Mouse (Mus musculus) CH12F3 (cell line): ENCODE results near the gene Tjap1.

Experiments used
- in situ Hi-C: fragments of 300-500 bp; cut with MboI; formaldehyde crosslinking; loops from 2 replicates; pipeline ENCODE4 v1.14.3; 2020; ENCODE audit warnings: low sequenced_read_pairs

Tjap1 gene

GRCm38 (mm10) chr17:46282483-46283123 is at the start of gene Tjap1:
Gene Tjap1 (minus strand): TSS chr17:46283026.
- in situ Hi-C loops, result no loop called here

DNA sequence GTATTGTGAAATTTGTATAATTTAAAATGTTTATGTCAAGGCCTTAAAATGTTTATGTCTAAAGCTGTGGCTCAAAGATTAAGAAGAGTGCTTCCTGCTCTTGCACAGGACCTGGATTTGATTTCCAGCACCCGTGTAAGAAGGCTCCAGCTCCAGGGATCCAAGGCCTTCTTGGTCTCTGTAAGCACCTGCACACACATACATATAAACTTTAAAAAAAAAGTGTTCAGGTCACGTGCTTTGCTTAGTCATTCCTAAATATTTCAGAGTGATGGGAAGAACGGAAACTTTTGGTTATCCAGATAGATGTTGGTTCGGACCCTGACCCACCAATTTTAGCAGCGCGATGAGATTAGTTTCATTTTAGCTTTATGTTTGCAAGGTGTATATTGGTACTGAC is 45.9 kb upstream of the Tjap1 start:
- in situ Hi-C loops, result no loop called here

GRCm38 (mm10) chr17:46327906-46328534 is 45.2 kb upstream of the Tjap1 start, which contains the start of gene Abcc10:
Gene Abcc10 (minus strand): TSS chr17:46328352.
- in situ Hi-C loops, result no loop called here

GRCm38 (mm10) chr17:46327413-46327905 is 44.6 kb upstream of the Tjap1 start:
- in situ Hi-C loops, result no loop called here

DNA sequence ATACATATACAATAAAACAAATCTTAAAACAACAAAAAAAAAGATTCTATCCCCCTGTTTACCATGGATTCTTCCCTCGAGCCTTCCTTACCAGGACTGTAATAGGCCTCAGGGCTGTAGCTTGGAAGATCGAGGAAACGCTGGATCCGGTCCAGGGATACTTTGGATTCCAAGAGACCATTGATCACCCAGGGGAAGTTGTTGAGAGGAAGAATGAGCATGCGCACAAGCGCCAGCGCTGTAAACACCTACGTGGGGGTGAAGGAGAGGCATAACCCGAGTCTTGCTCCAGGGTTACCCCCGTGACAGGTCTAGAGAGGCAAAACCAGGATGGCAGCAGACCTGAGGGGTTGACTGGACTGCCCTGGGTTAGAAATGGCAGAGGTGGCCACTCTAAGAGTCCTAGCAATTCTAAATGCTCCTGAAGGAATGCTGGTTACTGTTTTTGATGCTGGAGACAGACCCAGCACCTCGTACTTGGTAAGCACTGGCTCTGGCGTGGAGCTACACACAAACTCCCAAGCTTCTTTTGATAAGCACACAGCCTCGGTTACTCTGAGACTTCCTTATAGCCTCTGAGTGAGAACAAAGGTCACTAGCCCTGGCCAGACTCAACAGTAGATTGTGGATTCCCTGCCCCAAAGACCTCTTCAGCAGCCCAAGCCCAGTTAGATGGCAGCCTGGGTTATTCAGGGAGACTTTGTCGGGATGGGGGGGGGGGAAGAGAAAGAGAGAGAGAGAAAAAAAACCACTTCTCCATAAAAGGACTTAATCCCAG is 39.4 kb upstream of the Tjap1 start:
- in situ Hi-C loops, result no loop called here

DNA sequence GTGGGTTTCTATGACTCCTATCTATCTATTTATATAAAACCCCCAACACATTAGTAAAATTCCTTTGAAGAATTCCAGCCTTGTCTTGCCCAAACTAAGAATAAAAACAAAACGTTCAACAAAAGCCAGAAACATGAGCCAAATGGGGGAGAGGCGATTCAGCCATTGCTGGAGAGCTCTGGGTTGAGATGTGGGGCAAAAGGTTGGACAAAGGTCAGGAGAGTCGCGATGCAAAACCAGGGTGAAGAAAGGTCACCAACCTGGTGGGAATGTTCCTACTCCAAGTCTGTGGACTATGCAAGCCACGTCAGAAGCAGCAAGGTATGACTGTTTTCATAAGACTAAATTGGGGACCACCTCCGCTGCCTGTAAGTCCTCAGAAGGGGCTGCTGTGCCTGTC is 37.7 kb upstream of the Tjap1 start:
- in situ Hi-C loops, result no loop called here

GRCm38 (mm10) chr17:46315813-46316212 is 33.0 kb upstream of the Tjap1 start:
- in situ Hi-C loops, result no loop called here

GRCm38 (mm10) chr17:46313135-46313715 is 30.4 kb upstream of the Tjap1 start:
- in situ Hi-C loops, result no loop called here

GRCm38 (mm10) chr17:46310515-46310914 is 27.7 kb upstream of the Tjap1 start:
- in situ Hi-C loops, result no loop called here

DNA sequence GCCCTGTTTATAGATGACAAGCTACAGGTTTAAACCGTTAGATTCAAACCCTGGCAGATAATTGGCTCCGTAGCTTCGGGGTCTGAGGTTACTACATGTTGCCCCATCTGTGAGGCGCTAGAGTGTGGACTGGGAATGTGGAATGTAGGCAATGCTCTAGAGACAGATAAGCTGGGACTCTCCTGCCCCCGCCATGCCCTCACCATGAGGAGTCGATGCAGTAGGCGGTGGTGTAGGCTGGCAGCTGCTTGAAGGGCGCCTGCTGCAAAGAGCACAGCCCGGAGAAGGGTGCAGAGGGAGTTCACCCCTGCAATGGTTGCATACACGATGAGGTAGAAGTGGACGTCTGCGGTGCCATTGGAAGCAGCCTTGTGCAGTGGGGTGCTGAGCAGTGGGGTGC is 27.0 kb upstream of the Tjap1 start:
- in situ Hi-C loops, result no loop called here

DNA sequence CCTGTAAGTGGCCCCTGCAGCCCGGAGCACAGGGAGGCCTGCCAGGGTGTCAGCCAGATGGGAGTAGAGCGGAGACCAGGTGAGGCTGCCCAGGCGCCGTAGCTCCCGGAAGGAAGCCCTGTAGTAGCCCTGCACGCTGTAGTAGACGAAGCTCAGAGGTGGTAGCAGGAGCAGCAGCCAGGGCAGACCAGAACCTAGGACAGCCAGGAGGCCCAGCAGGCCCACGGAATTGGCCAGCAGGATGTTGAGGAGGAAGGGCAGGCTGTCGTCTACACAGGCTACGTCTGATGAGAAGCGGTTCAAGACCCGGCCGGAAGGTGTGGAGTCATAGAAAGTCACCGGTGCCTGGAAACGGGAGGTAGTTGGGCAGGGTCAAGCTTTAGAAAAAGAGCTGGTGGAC is 24.1 kb upstream of the Tjap1 start:
- in situ Hi-C loops, result no loop called here

- in situ Hi-C loops, result no loop called here
Measured at GRCm38 (mm10) chr17:46304184-46304583, 21.4 kb upstream of the Tjap1 start.

DNA sequence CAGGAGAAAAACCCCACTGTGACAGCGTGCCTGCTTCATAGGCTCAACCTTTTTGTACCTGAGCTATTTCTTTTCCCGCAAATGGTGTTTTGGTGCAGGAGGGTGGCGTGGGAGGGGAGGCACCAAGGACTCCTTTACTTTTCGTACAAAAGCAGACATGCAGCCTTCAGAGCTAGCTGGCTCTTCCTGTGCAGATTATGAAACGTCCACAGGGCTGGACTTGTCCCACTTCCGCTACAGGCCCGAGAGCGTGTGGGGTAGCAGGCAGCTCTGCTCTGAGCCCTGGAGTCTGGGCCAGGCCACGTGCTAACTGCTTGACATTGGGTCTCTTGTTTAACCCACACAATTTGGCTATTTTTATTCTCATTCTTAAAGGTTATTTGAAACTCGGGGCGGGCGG is 19.1 kb upstream of the Tjap1 start:
- in situ Hi-C loops, result no loop called here

GRCm38 (mm10) chr17:46298220-46298913 is 15.5 kb upstream of the Tjap1 start:
- in situ Hi-C loops, result no loop called here

DNA sequence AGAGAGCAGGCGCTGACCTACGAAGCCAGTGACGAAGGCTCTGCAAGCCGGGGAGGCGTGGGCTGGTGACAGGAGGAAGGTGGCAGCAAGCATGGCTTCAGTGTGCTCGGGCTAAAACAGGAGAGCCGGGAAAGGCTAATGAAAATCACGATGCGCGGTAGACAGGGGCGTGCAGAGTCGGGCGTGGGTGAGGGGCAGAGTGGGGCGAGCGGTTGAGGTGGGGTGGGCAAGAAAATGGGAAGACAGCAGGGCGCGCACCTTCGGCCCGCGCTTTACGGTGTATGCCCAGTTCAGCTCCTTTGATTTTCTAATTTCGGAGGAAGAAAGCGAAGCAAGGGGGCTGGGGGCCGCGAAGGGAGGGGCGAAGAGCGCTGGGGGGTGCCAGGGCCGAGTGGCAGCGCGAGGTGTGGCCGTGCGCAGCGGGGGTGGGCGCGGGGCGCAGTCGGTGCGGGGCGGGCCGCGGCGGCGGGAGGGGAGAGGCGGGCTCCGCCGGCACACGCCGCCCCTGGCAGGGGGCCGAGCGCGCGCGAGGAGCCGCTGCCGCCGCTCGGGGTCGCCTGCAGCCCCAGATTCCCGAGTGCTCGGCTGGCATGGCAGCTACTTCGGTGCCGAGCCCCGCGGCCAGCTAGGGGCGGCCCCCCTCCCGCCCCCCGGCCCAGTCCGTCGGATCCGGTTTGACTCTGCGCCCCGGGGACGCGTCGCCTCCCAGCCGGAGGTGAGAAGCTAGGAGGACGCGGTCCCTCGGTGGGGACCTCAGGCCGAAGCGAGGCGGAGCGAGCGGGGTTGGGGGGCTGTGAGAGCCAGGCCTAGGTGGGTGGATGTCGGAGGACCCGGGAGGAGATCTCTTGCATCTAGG is 14.8 kb upstream of the Tjap1 start, which contains the start of gene Dlk2:
Dlk2 (plus strand) TSS at position 58 of the 856 bp plus-strand sequence.
- in situ Hi-C loops, result no loop called here

DNA sequence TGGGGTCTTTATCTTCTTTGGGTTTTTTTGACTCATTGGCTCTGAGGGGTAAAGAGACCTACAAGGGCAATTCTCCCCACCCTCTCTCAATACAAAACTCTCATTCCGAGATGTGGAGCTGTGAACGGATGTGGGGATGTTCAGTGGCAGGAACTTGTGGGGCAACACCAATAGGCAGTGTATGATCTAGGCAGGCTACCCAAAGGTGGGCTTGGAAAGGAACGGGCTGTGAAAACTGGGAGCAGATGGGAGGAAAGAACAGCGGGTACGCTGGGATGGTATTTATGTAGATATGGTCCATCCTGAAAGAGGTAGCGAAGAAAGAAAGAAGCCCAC is 14.2 kb upstream of the Tjap1 start:
- in situ Hi-C loops, result no loop called here

DNA sequence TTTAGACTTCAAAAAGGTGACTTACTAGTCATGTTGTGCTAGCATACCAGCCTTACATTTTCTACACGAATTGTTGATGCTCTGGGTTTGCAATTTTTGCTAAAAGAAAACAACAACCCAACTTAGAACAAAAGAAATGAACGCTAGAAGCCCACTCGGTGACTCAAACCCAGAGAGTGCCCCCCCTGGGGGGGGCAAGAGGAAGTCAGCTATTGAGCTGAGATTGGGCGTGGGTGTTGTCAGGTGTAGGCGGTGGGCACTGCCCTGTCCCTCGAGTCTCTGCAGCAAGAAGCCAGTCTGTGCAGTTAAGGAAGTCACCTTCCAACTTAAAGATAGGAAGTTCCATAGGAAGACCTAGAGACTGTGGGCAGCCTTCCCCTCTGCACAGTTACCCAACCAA is 13.8 kb upstream of the Tjap1 start:
- in situ Hi-C loops, result no loop called here

DNA sequence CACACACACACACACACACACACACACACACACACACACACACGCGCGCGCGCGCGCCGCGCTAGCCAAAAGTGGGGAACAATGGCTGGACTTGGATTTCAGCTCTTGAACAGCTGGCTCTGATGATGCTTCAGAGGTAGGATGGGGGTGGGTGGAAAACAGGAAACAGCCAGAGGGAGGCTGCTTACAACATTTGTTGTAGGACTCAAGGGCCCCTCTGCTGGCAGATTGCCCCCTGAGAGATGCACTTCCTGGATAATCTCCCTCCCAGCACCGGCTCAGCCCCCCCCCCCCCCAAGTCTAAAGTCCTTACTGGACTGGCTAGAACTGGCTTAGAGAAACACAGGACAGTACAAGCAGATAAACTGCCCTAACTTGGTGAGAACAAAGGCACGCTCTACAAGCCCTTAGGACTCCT is 4.9 kb upstream of the Tjap1 start:
- in situ Hi-C loops, result no loop called here

DNA sequence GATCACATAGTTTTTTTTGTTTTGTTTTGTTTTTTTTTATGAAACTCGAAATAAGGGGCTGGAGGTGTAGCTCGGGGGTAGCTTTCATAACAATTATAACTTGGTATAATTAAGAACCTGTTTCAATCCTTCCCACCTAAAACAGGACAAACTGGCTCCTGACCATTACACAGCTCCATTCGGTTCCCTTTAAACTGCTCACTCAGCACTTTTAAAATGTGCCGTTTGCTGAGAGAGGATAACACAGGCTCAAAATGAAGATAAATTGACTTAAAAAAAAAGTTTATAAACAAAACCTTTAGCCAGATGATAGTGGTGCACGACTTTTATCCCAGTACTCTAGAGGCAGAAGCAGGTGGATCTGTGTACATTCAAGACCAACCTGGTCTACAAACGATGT is 2.6 kb upstream of the Tjap1 start:
- in situ Hi-C loops, result no loop called here

- in situ Hi-C loops, result no loop called here
Measured at GRCm38 (mm10) chr17:46284653-46285052, 1.8 kb upstream of the Tjap1 start.
